Comparison of ENCODE assay signal across 25 mouse cellular contexts in genomic region chr13:43895990-43896389, GRCm38 (mm10).
DNase-seq lines count a peak whose midpoint lies in the region; ATAC-seq and TF ChIP-seq lines count a peak whose summit lies in the region.
"Had no signal": no experiment of that assay in that cellular context is flagged by ENCODE, and none has a peak within 500 bp of the region (broad histone marks: within the 10 kb centered on the region; RNA-seq: fewer than 3 reads in every experiment).

No protein-coding gene starts in this region.

- no peaks in the 10 kb centered on the region for H3K27me3 ChIP-seq in forebrain, postnatal 0 days (ENCODE audit: insufficient read depth, low read length)
- H3K27me3 ChIP-seq: embryonic facial prominence, embryonic 15.5 days; heart, embryonic 12.5 days; liver, embryonic 13.5 days; neural tube, embryonic 12.5 days had no signal

- H3K4me3 ChIP-seq in forebrain, postnatal 0 days (ENCODE audit: low read depth, low read length), result no peak overlapping the region
- H3K4me3 ChIP-seq: embryonic facial prominence, embryonic 15.5 days; heart, embryonic 12.5 days; hindbrain, embryonic 10.5 days; liver, embryonic 13.5 days; midbrain, embryonic 12.5 days; neural tube, embryonic 12.5 days had no signal

- no peak overlapping the region for H3K27ac ChIP-seq in forebrain, postnatal 0 days (ENCODE audit: low read depth, low read length)
- H3K27ac ChIP-seq: embryonic facial prominence, embryonic 15.5 days; hindbrain, embryonic 10.5 days; liver, embryonic 13.5 days; midbrain, embryonic 12.5 days; neural tube, embryonic 12.5 days had no signal

- no peak overlapping the region for H3K9ac ChIP-seq in forebrain, postnatal 0 days
- H3K9ac ChIP-seq: embryonic facial prominence, embryonic 15.5 days; heart, embryonic 12.5 days; liver, embryonic 13.5 days; midbrain, embryonic 12.5 days; neural tube, embryonic 12.5 days had no signal

- no peak overlapping the region for H3K4me2 ChIP-seq in forebrain, postnatal 0 days (ENCODE audit: low read depth)
- H3K4me2 ChIP-seq: embryonic facial prominence, embryonic 15.5 days; heart, embryonic 12.5 days; liver, embryonic 13.5 days; midbrain, embryonic 12.5 days; neural tube, embryonic 12.5 days had no signal

- 19% methylated on average over 11 of the region's 11 CpGs for WGBS in forebrain, postnatal 0 days

- H3K9me3 ChIP-seq in forebrain, postnatal 0 days (ENCODE audit: low read length), result no peaks in the 10 kb centered on the region
- H3K9me3 ChIP-seq: embryonic facial prominence, embryonic 15.5 days; heart, embryonic 12.5 days; hindbrain, embryonic 10.5 days; liver, embryonic 13.5 days; midbrain, embryonic 12.5 days; neural tube, embryonic 12.5 days had no signal

- no peak for ATAC-seq in forebrain, postnatal 0 days
- ATAC-seq: intestine, postnatal 0 days had no signal

- H3K4me1 ChIP-seq in forebrain, postnatal 0 days (ENCODE audit: insufficient read depth), result no peaks in the 10 kb centered on the region
- H3K4me1 ChIP-seq: embryonic facial prominence, embryonic 15.5 days; liver, embryonic 13.5 days had no signal

- TF ChIP-seq CTCF in forebrain, postnatal 0 days (IDR thresholded peaks at IDR 0.05; ENCODE audit: low read depth), result no peak

- no peaks in the 10 kb centered on the region for H3K36me3 ChIP-seq in forebrain, postnatal 0 days (ENCODE audit: insufficient read depth)
- H3K36me3 ChIP-seq: embryonic facial prominence, embryonic 15.5 days; heart, embryonic 12.5 days; hindbrain, embryonic 10.5 days; liver, embryonic 13.5 days; midbrain, embryonic 12.5 days; neural tube, embryonic 12.5 days had no signal

- DNase-seq in cerebellum, postnatal 14 days, result peak; percentile 30 to 52
- no peak for DNase-seq in cerebellum, adult 9-10 months
- peak; percentile 17 to 19 for DNase-seq in layer of hippocampus, adult 18-20 months (ENCODE audit: low spot score in 2 of 2)
- no peak for DNase-seq in layer of hippocampus, adult 9-10 months (ENCODE audit: low spot score)
- peak; percentile 5 for DNase-seq in right cerebral cortex, adult 18-20 months
- DNase-seq in right cerebral cortex, postnatal 14 days, result no peak
- DNase-seq in forebrain, postnatal 0 days, result peak; percentile 54
- no peak for DNase-seq in urinary bladder, postnatal 10 days (ENCODE audit: low spot score)
- DNase-seq: adrenal gland, postnatal 14 days; cerebellum, adult 11-12 months; gastrocnemius, postnatal 25 days; heart, adult 18-20 months; heart, postnatal 10 days; kidney, postnatal 25 days; liver, embryonic 13.5 days; lung, adult 2 months; lung, postnatal 14 days; spleen, adult 18-20 months; thymus, postnatal 14 days had no signal

Comparison
In these comparisons a context has a peak if more than half of its experiments do, and no peak if none do; other contexts are left out.
1. DNase-seq: peak in cerebellum, postnatal 14 days (2 of 2), layer of hippocampus, adult 18-20 months (2 of 2), right cerebral cortex, adult 18-20 months (single experiment) and forebrain, postnatal 0 days (single experiment); none in cerebellum, adult 9-10 months (single experiment), layer of hippocampus, adult 9-10 months (single experiment), right cerebral cortex, postnatal 14 days (single experiment) and urinary bladder, postnatal 10 days (single experiment).